Mouse (Mus musculus): ENCODE results near the gene Pde4c. TPM values are rescaled to one million over a fixed set of nuclear protein-coding genes. Genes with fewer than 3 reads are reported as not detected.
A peak's percentile ranks its signal among the peaks of the same experiment; 100 is the strongest.

The Pde4c gene
- 8.8 and 11.6 TPM in 2 replicates for polyA plus RNA-seq (2015; fragmentation: Nextera tagmentation; extraction: Ambion mirVana)

GRCm38 (mm10) chr8:70723486-70724210 lies at the start of gene Pde4c:
Pde4c (plus strand) TSS chr8:70723720.
- ATAC-seq (ENCODE audit: low FRiP score, low TSS enrichment): peak; percentile 91
- no peaks in the 10 kb centered on the region for H3K36me3 ChIP-seq (ENCODE audit: insufficient read depth, low read length)
- peaks cover 18% of the 10 kb centered on the region for H3K4me1 ChIP-seq (ENCODE audit: insufficient read depth, low read length)
- peak within 1 kb of the TSS; percentile 19 for H3K4me3 ChIP-seq (ENCODE audit: low read length)
- H3K9ac ChIP-seq (replicated peaks; ENCODE audit: low read length): peak within 1 kb of the TSS; percentile 55
- H3K27me3 ChIP-seq (ENCODE audit: insufficient read depth, low read length): peaks cover 4% of the 10 kb centered on the region; the same call in 1 of the 2 replicates
- 32% methylated on average over 7 of the region's 7 CpGs for WGBS
- no peaks in the 10 kb centered on the region for H3K9me3 ChIP-seq (ENCODE audit: low read length)
- peak within 1 kb of the TSS; percentile 37 for H3K4me2 ChIP-seq (replicated peaks; ENCODE audit: low read depth, low read length)
- peak within 1 kb of the TSS; percentile 94 for H3K27ac ChIP-seq (ENCODE audit: low read length)

GRCm38 (mm10) chr8:70674109-70674508 lies 49.4 kb upstream of the Pde4c start:
- ATAC-seq (ENCODE audit: low FRiP score, low TSS enrichment): peak; percentile 11; the same call in 1 of the 2 replicates
- H3K27ac ChIP-seq (ENCODE audit: low read length): peak overlapping the region; percentile 91
- WGBS: 83% methylated on average over 3 of the region's 3 CpGs

GRCm38 (mm10) chr8:70674716-70675115 lies 48.8 kb upstream of the Pde4c start:
- no peak overlapping the region for H3K4me3 ChIP-seq (ENCODE audit: low read length)
- H3K9ac ChIP-seq (replicated peaks; ENCODE audit: low read length): peak overlapping the region; percentile 68
- H3K36me3 ChIP-seq (ENCODE audit: insufficient read depth, low read length): peaks cover 6% of the 10 kb centered on the region
- 62% methylated on average over 4 of the region's 4 CpGs for WGBS
- no peaks in the 10 kb centered on the region for H3K9me3 ChIP-seq (ENCODE audit: low read length)
- H3K27ac ChIP-seq (ENCODE audit: low read length): peak overlapping the region; percentile 91
- no peaks in the 10 kb centered on the region for H3K27me3 ChIP-seq (ENCODE audit: insufficient read depth, low read length)
- H3K4me2 ChIP-seq (replicated peaks; ENCODE audit: low read depth, low read length): no peak overlapping the region
- ATAC-seq (ENCODE audit: low FRiP score, low TSS enrichment): no peak
- H3K4me1 ChIP-seq (ENCODE audit: insufficient read depth, low read length): peaks cover 46% of the 10 kb centered on the region

More at GRCm38 (mm10) chr8:70674109-70674508, 49.4 kb upstream of the Pde4c start:
- H3K4me2 ChIP-seq (replicated peaks; ENCODE audit: low read depth, low read length): peak overlapping the region; percentile 72
- no peaks in the 10 kb centered on the region for H3K9me3 ChIP-seq (ENCODE audit: low read length)
- H3K36me3 ChIP-seq (ENCODE audit: insufficient read depth, low read length): peaks cover 6% of the 10 kb centered on the region
- peak overlapping the region; percentile 61 for H3K4me3 ChIP-seq (ENCODE audit: low read length)
- peak overlapping the region; percentile 68 for H3K9ac ChIP-seq (replicated peaks; ENCODE audit: low read length)
- no peaks in the 10 kb centered on the region for H3K27me3 ChIP-seq (ENCODE audit: insufficient read depth, low read length)
- H3K4me1 ChIP-seq (ENCODE audit: insufficient read depth, low read length): peaks cover 46% of the 10 kb centered on the region

GRCm38 (mm10) chr8:70675336-70675735 lies 48.2 kb upstream of the Pde4c start:
- H3K4me1 ChIP-seq (ENCODE audit: insufficient read depth, low read length): peaks cover 46% of the 10 kb centered on the region
- H3K9ac ChIP-seq (replicated peaks; ENCODE audit: low read length): no peak overlapping the region
- 84% methylated on average over 1 of the region's 1 CpGs for WGBS
- H3K27me3 ChIP-seq (ENCODE audit: insufficient read depth, low read length): no peaks in the 10 kb centered on the region
- no peak for ATAC-seq (ENCODE audit: low FRiP score, low TSS enrichment)
- H3K4me3 ChIP-seq (ENCODE audit: low read length): no peak overlapping the region
- H3K4me2 ChIP-seq (replicated peaks; ENCODE audit: low read depth, low read length): no peak overlapping the region
- peaks cover 6% of the 10 kb centered on the region for H3K36me3 ChIP-seq (ENCODE audit: insufficient read depth, low read length)
- no peaks in the 10 kb centered on the region for H3K9me3 ChIP-seq (ENCODE audit: low read length)
- H3K27ac ChIP-seq (ENCODE audit: low read length): peak overlapping the region; percentile 91

- H3K27me3 ChIP-seq (ENCODE audit: insufficient read depth, low read length): no peaks in the 10 kb centered on the region
- no peak overlapping the region for H3K4me3 ChIP-seq (ENCODE audit: low read length)
- no peak for ATAC-seq (ENCODE audit: low FRiP score, low TSS enrichment)
- H3K9me3 ChIP-seq (ENCODE audit: low read length): no peaks in the 10 kb centered on the region
- H3K9ac ChIP-seq (replicated peaks; ENCODE audit: low read length): 0 out of 2 replicates have a peak overlapping the region, but pooled peaks have one; percentile 10
- H3K4me1 ChIP-seq (ENCODE audit: insufficient read depth, low read length): peaks cover 37% of the 10 kb centered on the region
- peak overlapping the region; percentile 5; the same call in 1 of the 2 replicates for H3K27ac ChIP-seq (ENCODE audit: low read length)
- H3K36me3 ChIP-seq (ENCODE audit: insufficient read depth, low read length): peaks cover 6% of the 10 kb centered on the region
- WGBS: 76% methylated on average over 15 of the region's 15 CpGs
- H3K4me2 ChIP-seq (replicated peaks; ENCODE audit: low read depth, low read length): no peak overlapping the region
Measured at GRCm38 (mm10) chr8:70677451-70678080, 46.0 kb upstream of the Pde4c start.

- H3K4me1 ChIP-seq (ENCODE audit: insufficient read depth, low read length): peaks cover 35% of the 10 kb centered on the region
- no peak overlapping the region for H3K4me3 ChIP-seq (ENCODE audit: low read length)
- H3K27me3 ChIP-seq (ENCODE audit: insufficient read depth, low read length): no peaks in the 10 kb centered on the region
- peaks cover 6% of the 10 kb centered on the region for H3K36me3 ChIP-seq (ENCODE audit: insufficient read depth, low read length)
- H3K4me2 ChIP-seq (replicated peaks; ENCODE audit: low read depth, low read length): no peak overlapping the region
- H3K27ac ChIP-seq (ENCODE audit: low read length): no peak overlapping the region
- no peak for ATAC-seq (ENCODE audit: low FRiP score, low TSS enrichment)
- no peak overlapping the region for H3K9ac ChIP-seq (replicated peaks; ENCODE audit: low read length)
- H3K9me3 ChIP-seq (ENCODE audit: low read length): no peaks in the 10 kb centered on the region
Measured at GRCm38 (mm10) chr8:70678679-70679078, 44.8 kb upstream of the Pde4c start.

GRCm38 (mm10) chr8:70679404-70679803 lies 44.1 kb upstream of the Pde4c start:
- Histone ChIP-seq H3K4me3 (ENCODE audit: low read length) (no peak overlapping the region), H3K36me3 (ENCODE audit: insufficient read depth, low read length) (peaks cover 6% of the 10 kb centered on the region), H3K9ac (replicated peaks; ENCODE audit: low read length) (no peak overlapping the region), H3K4me2 (replicated peaks; ENCODE audit: low read depth, low read length) (no peak overlapping the region), H3K27me3 (ENCODE audit: insufficient read depth, low read length) (no peaks in the 10 kb centered on the region), H3K4me1 (ENCODE audit: insufficient read depth, low read length) (peaks cover 28% of the 10 kb centered on the region), H3K9me3 (ENCODE audit: low read length) (no peaks in the 10 kb centered on the region), H3K27ac (ENCODE audit: low read length) (no peak overlapping the region)
- no peak for ATAC-seq (ENCODE audit: low FRiP score, low TSS enrichment)
- WGBS: 87% methylated on average over 4 of the region's 4 CpGs

- Histone ChIP-seq H3K9ac (replicated peaks; ENCODE audit: low read length) (no peak overlapping the region), H3K9me3 (ENCODE audit: low read length) (no peaks in the 10 kb centered on the region), H3K27ac (ENCODE audit: low read length) (no peak overlapping the region), H3K27me3 (ENCODE audit: insufficient read depth, low read length) (no peaks in the 10 kb centered on the region), H3K4me3 (ENCODE audit: low read length) (no peak overlapping the region), H3K4me1 (ENCODE audit: insufficient read depth, low read length) (peaks cover 22% of the 10 kb centered on the region), H3K4me2 (replicated peaks; ENCODE audit: low read depth, low read length) (no peak overlapping the region), H3K36me3 (ENCODE audit: insufficient read depth, low read length) (peaks cover 6% of the 10 kb centered on the region)
- ATAC-seq (ENCODE audit: low FRiP score, low TSS enrichment): no peak
- WGBS: 86% methylated on average over 3 of the region's 3 CpGs
Measured at GRCm38 (mm10) chr8:70680039-70680438, 43.5 kb upstream of the Pde4c start.

- no peaks in the 10 kb centered on the region for H3K9me3 ChIP-seq (ENCODE audit: low read length)
- H3K4me1 ChIP-seq (ENCODE audit: insufficient read depth, low read length): peaks cover 18% of the 10 kb centered on the region; the same call in 1 of the 2 replicates
- no peak overlapping the region for H3K4me3 ChIP-seq (ENCODE audit: low read length)
- ATAC-seq (ENCODE audit: low FRiP score, low TSS enrichment): no peak
- H3K4me2 ChIP-seq (replicated peaks; ENCODE audit: low read depth, low read length): no peak overlapping the region
- H3K36me3 ChIP-seq (ENCODE audit: insufficient read depth, low read length): peaks cover 6% of the 10 kb centered on the region
- 75% methylated on average over 3 of the region's 3 CpGs for WGBS
- no peak overlapping the region for H3K9ac ChIP-seq (replicated peaks; ENCODE audit: low read length)
- no peak overlapping the region for H3K27ac ChIP-seq (ENCODE audit: low read length)
- H3K27me3 ChIP-seq (ENCODE audit: insufficient read depth, low read length): no peaks in the 10 kb centered on the region
Measured at GRCm38 (mm10) chr8:70681410-70681809, 42.1 kb upstream of the Pde4c start.

GRCm38 (mm10) chr8:70682193-70682592 lies 41.3 kb upstream of the Pde4c start:
- Histone ChIP-seq H3K4me3 (ENCODE audit: low read length) (peak overlapping the region; percentile 6; the same call in 1 of the 2 replicates), H3K9me3 (ENCODE audit: low read length) (no peaks in the 10 kb centered on the region), H3K4me2 (replicated peaks; ENCODE audit: low read depth, low read length) (peak overlapping the region; percentile 42), H3K4me1 (ENCODE audit: insufficient read depth, low read length) (peaks cover 15% of the 10 kb centered on the region; the same call in 1 of the 2 replicates), H3K27me3 (ENCODE audit: insufficient read depth, low read length) (no peaks in the 10 kb centered on the region), H3K27ac (ENCODE audit: low read length) (no peak overlapping the region), H3K9ac (replicated peaks; ENCODE audit: low read length) (peak overlapping the region; percentile 52), H3K36me3 (ENCODE audit: insufficient read depth, low read length) (peaks cover 6% of the 10 kb centered on the region)
- ATAC-seq (ENCODE audit: low FRiP score, low TSS enrichment): peak; percentile 73
- WGBS: 3% methylated on average over 19 of the region's 19 CpGs
